Mouse (Mus musculus): ENCODE measurements at regions not wholly inside any gene's neighbourhood (a gene's known extent, or its start where the extent isn't known, plus 50 kb on each side); places are given as distances from the start of the nearest gene placed in this dataset.
A peak's percentile ranks its signal among the peaks of the same experiment; 100 is the strongest.
"Not testable (repeated sequence)": the region's sequence is repeated elsewhere in the genome, so short reads cannot be mapped to it uniquely, and the experiment has no call there.

GRCm38 (mm10) chr4:7965663-7966062, 273.2 kb downstream of the Car8 start:
- no peak for ATAC-seq (replicated peaks in 1 of 2; ENCODE audit: insufficient read depth in 1 of 2, low FRiP score in 2 of 2, low TSS enrichment in 1 of 2, low read depth in 1 of 2, poor library complexity in 2 of 2, severe bottlenecking in 2 of 2)

DNA sequence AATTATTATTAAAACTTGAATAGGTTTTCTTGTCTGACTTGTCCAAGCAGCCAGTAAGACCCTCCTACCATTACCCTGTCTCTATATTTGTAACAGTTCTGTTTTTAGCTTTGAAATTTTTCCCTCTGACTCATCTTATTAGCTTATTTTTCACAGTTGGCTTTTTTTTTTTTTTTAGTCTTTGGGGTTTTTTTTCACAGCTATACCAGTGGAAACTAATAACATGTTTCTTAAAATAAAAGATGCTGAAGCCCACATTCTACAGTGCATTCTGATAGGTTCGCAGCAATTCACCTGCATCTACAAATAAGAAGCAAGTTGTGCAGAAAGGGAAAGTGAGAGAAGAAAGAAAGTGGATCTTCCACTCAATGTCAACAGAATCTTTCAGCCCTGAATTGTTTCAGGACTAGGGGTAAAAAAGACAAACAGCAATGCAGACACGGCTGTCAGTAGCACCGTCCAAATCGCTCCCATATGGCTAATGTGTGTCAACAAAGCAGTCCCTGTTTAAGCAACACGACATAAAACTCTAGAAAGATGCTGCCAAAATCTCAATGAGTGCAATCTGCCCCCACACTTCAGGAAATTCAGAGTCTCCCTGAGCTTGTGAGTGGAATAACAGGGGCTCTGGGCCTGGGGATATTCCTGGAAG, 277.2 kb downstream of the Car8 start:
- ATAC-seq (replicated peaks in 1 of 2; ENCODE audit: insufficient read depth in 1 of 2, low FRiP score in 2 of 2, low TSS enrichment in 1 of 2, low read depth in 1 of 2, poor library complexity in 2 of 2, severe bottlenecking in 2 of 2) = no peak

GRCm38 (mm10) chr4:7960335-7960734, 278.5 kb downstream of the Car8 start:
- ATAC-seq (replicated peaks in 1 of 2; ENCODE audit: insufficient read depth in 1 of 2, low FRiP score in 2 of 2, low TSS enrichment in 1 of 2, low read depth in 1 of 2, poor library complexity in 2 of 2, severe bottlenecking in 2 of 2) = no peak

DNA sequence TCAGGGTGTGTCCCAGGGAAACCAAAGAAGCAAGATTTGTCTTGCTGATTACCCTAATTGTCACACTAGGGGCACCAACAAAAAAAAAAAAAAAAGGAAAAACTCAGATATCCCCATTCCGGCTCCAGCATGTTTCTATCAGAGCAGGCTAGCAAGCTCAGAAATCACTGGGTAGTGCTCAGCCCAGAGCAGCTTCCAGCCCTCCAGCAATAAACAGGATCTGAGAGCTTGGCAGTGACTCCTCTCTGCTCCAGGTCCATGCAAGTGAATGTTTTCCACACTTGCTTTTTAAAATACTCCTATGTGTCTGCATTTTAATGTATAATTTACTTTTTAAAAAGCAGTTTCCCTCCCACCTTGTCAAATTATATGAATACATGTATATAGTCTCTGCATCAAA, 290.8 kb downstream of the Car8 start:
- no peak for ATAC-seq (replicated peaks in 1 of 2; ENCODE audit: insufficient read depth in 1 of 2, low FRiP score in 2 of 2, low TSS enrichment in 1 of 2, low read depth in 1 of 2, poor library complexity in 2 of 2, severe bottlenecking in 2 of 2)

- ATAC-seq (replicated peaks in 1 of 2; ENCODE audit: insufficient read depth in 1 of 2, low FRiP score in 2 of 2, low TSS enrichment in 1 of 2, low read depth in 1 of 2, poor library complexity in 2 of 2, severe bottlenecking in 2 of 2) = no peak
These were observed 317.3 kb downstream of the Car8 start for GRCm38 (mm10) chr4:7921503-7921902.

- no peak for ATAC-seq (replicated peaks in 1 of 2; ENCODE audit: insufficient read depth in 1 of 2, low FRiP score in 2 of 2, low TSS enrichment in 1 of 2, low read depth in 1 of 2, poor library complexity in 2 of 2, severe bottlenecking in 2 of 2)
These were observed 325.6 kb downstream of the Car8 start for GRCm38 (mm10) chr4:7913191-7913590.

- peak; percentile 48 to 71; a peak in 2 of 4 replicates for ATAC-seq (replicated peaks in 1 of 2; ENCODE audit: insufficient read depth in 1 of 2, low FRiP score in 2 of 2, low TSS enrichment in 1 of 2, low read depth in 1 of 2, poor library complexity in 2 of 2, severe bottlenecking in 2 of 2)
These were observed 326.2 kb downstream of the Car8 start for GRCm38 (mm10) chr4:7912675-7913074.

DNA sequence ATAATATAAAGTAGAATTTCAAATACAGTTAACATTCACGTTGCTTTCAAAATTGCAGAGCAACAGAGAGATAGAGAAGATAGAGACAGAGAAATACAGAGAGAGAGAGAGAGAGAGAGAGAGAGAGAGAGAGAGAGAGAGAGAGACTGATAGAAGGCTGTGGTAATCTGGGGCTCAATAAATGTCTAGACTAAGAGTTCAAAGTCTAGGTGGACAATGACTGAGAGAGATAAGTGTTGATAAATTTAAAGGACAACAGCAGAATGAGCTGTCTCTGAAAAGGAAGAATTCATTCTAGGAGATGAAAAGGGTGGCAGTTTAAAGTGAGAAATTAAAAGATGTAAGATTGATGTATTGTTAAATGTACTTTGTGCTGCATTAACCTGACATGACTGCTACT, 335.7 kb downstream of the Car8 start:
- no peak for ATAC-seq (replicated peaks in 1 of 2; ENCODE audit: insufficient read depth in 1 of 2, low FRiP score in 2 of 2, low TSS enrichment in 1 of 2, low read depth in 1 of 2, poor library complexity in 2 of 2, severe bottlenecking in 2 of 2)

DNA sequence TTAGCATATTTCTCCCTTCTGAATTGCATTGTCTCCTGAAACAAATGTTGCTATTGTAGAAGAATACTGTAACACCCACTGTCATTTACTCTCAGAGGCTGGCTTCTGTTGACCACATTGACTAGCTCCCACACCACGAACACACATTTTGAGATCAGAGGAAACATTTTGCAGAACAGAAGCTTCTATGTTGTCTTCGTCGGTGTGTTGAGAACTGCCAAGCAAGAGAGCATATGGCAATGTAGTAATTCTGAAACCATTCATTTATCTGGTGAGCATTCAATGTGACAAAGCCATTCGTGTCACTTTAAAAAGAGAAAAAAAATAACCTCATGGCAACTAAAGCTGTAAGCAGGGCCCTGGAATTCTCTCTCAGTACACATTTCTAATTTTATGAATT, 343.9 kb downstream of the Car8 start:
- no peak for ATAC-seq (replicated peaks in 1 of 2; ENCODE audit: insufficient read depth in 1 of 2, low FRiP score in 2 of 2, low TSS enrichment in 1 of 2, low read depth in 1 of 2, poor library complexity in 2 of 2, severe bottlenecking in 2 of 2)

GRCm38 (mm10) chr4:7891128-7891527, 347.7 kb downstream of the Car8 start:
- no peak for ATAC-seq (replicated peaks in 1 of 2; ENCODE audit: insufficient read depth in 1 of 2, low FRiP score in 2 of 2, low TSS enrichment in 1 of 2, low read depth in 1 of 2, poor library complexity in 2 of 2, severe bottlenecking in 2 of 2)

DNA sequence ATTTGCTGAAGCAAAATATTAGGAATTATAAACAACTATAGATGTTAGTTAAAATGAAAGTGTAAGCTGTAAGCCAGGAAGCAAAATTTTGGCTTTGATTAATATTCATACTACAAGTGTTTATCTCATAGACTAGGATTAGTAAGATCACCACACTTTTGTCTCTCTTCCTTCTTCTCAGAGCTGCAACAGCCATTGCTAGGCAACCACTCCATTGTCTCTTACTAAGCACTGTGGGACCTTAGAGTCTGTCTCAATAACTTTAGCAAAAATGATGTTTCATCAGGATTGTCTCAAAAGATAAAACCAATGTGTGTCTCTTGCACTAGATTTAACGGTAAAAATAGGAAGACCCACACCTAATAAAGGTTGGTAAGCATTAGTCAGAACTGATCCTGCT, 384.3 kb downstream of the Car8 start:
- no peak for ATAC-seq (replicated peaks in 1 of 2; ENCODE audit: insufficient read depth in 1 of 2, low FRiP score in 2 of 2, low TSS enrichment in 1 of 2, low read depth in 1 of 2, poor library complexity in 2 of 2, severe bottlenecking in 2 of 2)

- peak; percentile 36 to 46; a peak in 1 of 4 replicates for ATAC-seq (replicated peaks in 1 of 2; ENCODE audit: insufficient read depth in 1 of 2, low FRiP score in 2 of 2, low TSS enrichment in 1 of 2, low read depth in 1 of 2, poor library complexity in 2 of 2, severe bottlenecking in 2 of 2)
These were observed 385.6 kb downstream of the Car8 start for GRCm38 (mm10) chr4:7853121-7853782.

- no peak for ATAC-seq (replicated peaks in 1 of 2; ENCODE audit: insufficient read depth in 1 of 2, low FRiP score in 2 of 2, low TSS enrichment in 1 of 2, low read depth in 1 of 2, poor library complexity in 2 of 2, severe bottlenecking in 2 of 2)
These were observed 386.7 kb downstream of the Car8 start for GRCm38 (mm10) chr4:7852006-7852615.

DNA sequence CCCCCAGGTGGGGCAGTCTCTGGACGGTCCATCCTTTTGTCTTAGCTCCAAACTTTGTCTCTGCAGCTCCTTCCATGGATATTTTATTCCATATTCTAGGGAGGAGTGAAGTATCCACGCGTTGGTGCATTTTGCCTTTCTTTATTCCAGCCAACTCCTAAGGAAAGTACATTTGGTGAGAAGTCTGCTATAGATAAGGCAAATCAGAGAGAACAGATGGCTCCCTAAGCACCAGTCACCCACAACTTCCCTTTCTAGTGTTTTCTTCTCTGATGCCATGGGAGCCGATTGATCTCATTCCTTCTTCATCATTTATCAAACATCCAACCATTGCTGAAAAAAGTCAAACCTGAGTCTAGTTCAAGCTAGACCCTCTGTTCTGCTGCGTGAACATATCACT, 391.4 kb downstream of the Car8 start:
- peak in 1 of 2 experiments; percentile 59; a peak in 2 of 4 replicates for ATAC-seq (replicated peaks in 1 of 2; ENCODE audit: insufficient read depth in 1 of 2, low FRiP score in 2 of 2, low TSS enrichment in 1 of 2, low read depth in 1 of 2, poor library complexity in 2 of 2, severe bottlenecking in 2 of 2)

GRCm38 (mm10) chr4:7829126-7829525, 409.7 kb downstream of the Car8 start:
- ATAC-seq (replicated peaks in 1 of 2; ENCODE audit: insufficient read depth in 1 of 2, low FRiP score in 2 of 2, low TSS enrichment in 1 of 2, low read depth in 1 of 2, poor library complexity in 2 of 2, severe bottlenecking in 2 of 2) = no peak

DNA sequence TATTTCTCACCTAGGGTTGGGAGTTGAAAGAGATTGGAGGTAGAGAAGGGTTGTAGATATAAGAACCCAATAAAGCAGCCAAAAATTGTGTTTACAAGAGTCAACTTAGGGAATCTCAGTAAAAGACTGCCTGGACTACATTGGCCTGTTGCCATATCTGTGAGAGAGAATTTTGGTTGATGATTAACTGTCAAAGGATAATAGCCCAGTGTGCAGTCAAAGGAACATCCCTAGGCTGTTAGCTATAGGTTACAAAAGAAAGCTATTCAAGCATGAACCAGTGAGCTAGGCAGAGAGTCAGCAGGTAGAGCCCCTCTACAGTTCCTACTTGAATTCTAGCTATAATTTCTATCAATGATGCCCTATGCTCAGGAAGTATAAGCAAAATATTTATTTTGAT, 419.0 kb downstream of the Car8 start:
- no peak for ATAC-seq (replicated peaks in 1 of 2; ENCODE audit: insufficient read depth in 1 of 2, low FRiP score in 2 of 2, low TSS enrichment in 1 of 2, low read depth in 1 of 2, poor library complexity in 2 of 2, severe bottlenecking in 2 of 2)

- not testable (repeated sequence) for ATAC-seq (replicated peaks in 1 of 2; ENCODE audit: insufficient read depth in 1 of 2, low FRiP score in 2 of 2, low TSS enrichment in 1 of 2, low read depth in 1 of 2, poor library complexity in 2 of 2, severe bottlenecking in 2 of 2)
These were observed 461.1 kb downstream of the Car8 start for GRCm38 (mm10) chr4:7777761-7778160.

- peak; percentile 96 to 98 for ATAC-seq (replicated peaks in 1 of 2; ENCODE audit: insufficient read depth in 1 of 2, low FRiP score in 2 of 2, low TSS enrichment in 1 of 2, low read depth in 1 of 2, poor library complexity in 2 of 2, severe bottlenecking in 2 of 2)
These were observed 483.4 kb downstream of the Car8 start for GRCm38 (mm10) chr4:7755473-7755872.

DNA sequence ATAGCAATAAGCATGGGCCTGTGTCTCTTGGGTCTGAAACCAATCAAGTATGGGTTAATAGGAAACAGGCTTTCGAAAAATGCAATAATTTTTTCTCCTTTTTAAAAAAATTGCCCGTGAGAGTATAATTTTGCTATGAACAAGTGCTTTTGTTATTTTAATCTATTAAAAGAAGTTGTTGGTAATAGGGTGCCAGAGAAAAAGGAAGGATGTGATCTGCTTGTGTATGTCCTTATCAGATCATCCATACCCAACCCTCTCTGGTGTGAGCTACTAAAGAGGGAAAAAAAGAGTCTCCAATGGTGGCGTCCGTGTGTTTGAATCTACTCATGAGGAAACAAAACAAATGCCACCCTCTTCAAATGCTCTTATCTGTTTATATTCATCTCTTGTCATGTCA, 484.9 kb downstream of the Car8 start:
- ATAC-seq (replicated peaks in 1 of 2; ENCODE audit: insufficient read depth in 1 of 2, low FRiP score in 2 of 2, low TSS enrichment in 1 of 2, low read depth in 1 of 2, poor library complexity in 2 of 2, severe bottlenecking in 2 of 2) = no peak
